Mouse (Mus musculus): Measurements from ENCODE around the gene 1700013H16Rik.

Gene 1700013H16Rik

DNA sequence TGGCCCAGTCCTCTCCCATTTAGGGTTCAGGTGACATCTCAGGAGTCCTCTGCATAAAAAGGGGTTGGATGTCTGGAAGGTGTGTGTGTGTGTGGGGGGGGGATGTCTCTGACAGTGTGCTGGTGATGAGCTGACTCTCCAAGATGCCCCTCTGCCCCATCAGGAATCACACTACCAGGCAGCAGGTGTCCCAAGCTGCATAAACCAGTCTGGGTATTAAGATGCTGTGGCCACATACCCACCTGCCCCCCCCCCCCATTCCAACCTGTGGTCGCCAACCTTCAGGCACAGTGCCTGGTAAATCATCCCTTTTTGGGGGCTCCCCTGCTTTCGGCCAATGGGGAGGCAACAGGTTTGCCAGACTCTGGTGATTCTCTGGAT is 41.7 kb downstream of the 1700013H16Rik start:
- H3K4me1 ChIP-seq (replicated peaks; ENCODE audit: low read depth, low read length) = no peaks in the 10 kb centered on the region
- H3K27me3 ChIP-seq (ENCODE audit: insufficient read depth, low read length) = no peaks in the 10 kb centered on the region
- TF ChIP-seq NANOG (IDR thresholded peaks at IDR 0.05; ENCODE audit: borderline replicate concordance, low read length) (no peak), CTCF (conservative IDR thresholded peaks at IDR 0.05; ENCODE audit: low read length) (no peak), POU5F1 (IDR thresholded peaks at IDR 0.05; ENCODE audit: borderline replicate concordance, low read length) (no peak)

DNA sequence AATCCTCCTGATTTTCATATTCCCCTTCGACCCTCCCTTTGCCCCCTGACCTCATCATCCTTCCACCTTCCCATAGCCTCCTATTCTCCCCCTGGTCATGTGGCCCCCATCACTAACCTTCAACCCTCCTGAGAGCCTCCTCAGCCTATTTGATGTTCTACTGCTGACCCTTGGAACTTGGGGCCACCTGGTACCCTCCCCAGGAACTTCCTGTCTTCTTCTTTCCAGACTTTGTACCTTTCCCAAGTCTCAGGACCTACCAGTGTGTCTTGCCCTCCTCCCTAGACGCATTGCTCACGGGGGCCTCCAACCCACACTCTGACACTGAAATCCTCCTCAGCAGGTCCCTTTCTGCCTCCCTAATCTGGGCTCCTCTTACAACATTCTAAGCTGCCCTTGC is 55.0 kb downstream of the 1700013H16Rik start:
- Histone ChIP-seq H3K9me3 (ENCODE audit: low read length) (no peaks in the 10 kb centered on the region), H3K4me1 (replicated peaks; ENCODE audit: low read depth, low read length) (no peaks in the 10 kb centered on the region), H3K36me3 (ENCODE audit: insufficient read depth, low read length) (no peaks in the 10 kb centered on the region), H3K4me3 (replicated peaks; ENCODE audit: low read length) (no peak overlapping the region), H3K27me3 (ENCODE audit: insufficient read depth, low read length) (peaks cover 9% of the 10 kb centered on the region)
- TF ChIP-seq NANOG (IDR thresholded peaks at IDR 0.05; ENCODE audit: borderline replicate concordance, low read length) (no peak), POU5F1 (IDR thresholded peaks at IDR 0.05; ENCODE audit: borderline replicate concordance, low read length) (no peak), CTCF (conservative IDR thresholded peaks at IDR 0.05; ENCODE audit: low read length) (no peak)

More for the DNA sequence above, 41.7 kb downstream of the 1700013H16Rik start:
- Histone ChIP-seq H3K4me3 (replicated peaks; ENCODE audit: low read length) (0 out of 2 replicates have a peak overlapping the region, but pooled peaks have one; percentile 35), H3K36me3 (ENCODE audit: insufficient read depth, low read length) (no peaks in the 10 kb centered on the region), H3K9me3 (ENCODE audit: low read length) (no peaks in the 10 kb centered on the region)

DNA sequence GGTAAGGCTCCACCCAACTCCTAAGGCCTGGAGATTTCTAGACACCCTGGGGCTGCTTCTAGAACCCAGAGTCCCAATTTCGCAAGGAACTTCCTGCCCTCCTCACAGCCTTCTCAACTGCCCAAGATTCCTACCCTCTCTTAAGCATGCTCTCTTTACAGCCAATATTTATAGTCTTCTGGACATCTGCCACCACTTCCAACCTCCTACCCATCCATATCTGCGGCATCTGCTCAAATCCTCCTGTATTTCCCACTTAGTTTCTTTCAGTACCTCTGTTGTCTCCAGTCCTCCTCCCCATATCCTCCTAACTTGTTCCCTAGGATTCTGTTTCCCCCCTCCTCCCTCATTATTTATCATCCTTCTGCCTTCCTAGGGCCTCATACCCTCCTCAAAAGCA is 58.4 kb downstream of the 1700013H16Rik start:
- Histone ChIP-seq H3K9me3 (ENCODE audit: low read length) (no peaks in the 10 kb centered on the region), H3K4me3 (replicated peaks; ENCODE audit: low read length) (no peak overlapping the region), H3K27me3 (ENCODE audit: insufficient read depth, low read length) (peaks cover 7% of the 10 kb centered on the region), H3K4me1 (replicated peaks; ENCODE audit: low read depth, low read length) (no peaks in the 10 kb centered on the region), H3K36me3 (ENCODE audit: insufficient read depth, low read length) (no peaks in the 10 kb centered on the region)
- TF ChIP-seq NANOG (IDR thresholded peaks at IDR 0.05; ENCODE audit: borderline replicate concordance, low read length) (no peak), POU5F1 (IDR thresholded peaks at IDR 0.05; ENCODE audit: borderline replicate concordance, low read length) (no peak), CTCF (conservative IDR thresholded peaks at IDR 0.05; ENCODE audit: low read length) (no peak)

DNA sequence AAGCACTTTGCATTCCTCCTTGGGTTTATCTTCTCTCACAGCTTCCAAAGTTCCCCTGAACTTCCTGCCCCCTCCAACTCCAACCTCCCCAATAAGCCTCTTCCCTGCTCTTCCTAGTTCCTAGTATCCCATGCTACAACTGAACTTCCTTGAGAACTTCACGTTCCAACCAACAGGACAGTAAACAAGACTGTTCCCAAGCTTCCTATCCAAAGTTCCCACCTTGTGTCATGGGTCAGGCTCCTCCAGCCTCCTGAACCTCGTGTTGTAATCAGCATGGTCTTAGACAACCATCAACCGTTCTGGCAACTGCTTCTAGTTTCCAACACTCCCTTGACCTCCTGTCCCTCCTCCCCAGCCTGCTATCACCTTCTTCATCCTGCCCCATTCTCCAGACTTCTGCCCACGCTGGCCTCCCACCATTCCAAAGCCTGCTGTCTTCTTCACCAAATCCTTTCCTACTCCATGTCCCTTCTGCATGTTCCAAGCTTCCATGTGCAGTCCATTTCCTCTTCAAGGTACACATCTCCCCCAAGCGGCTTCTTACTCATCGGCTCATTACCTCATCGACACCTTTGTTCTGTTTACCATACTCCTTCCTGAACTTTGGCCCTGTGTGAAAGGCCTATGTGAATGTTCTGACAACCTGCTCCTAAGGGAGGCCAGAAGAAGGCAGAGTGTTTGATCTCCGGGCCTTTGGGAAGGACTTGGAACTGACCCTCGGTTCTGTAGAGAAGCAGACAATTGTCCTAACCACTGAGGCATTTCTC is 63.4 kb downstream of the 1700013H16Rik start:
- Histone ChIP-seq H3K4me1 (replicated peaks; ENCODE audit: low read depth, low read length) (no peaks in the 10 kb centered on the region), H3K4me3 (replicated peaks; ENCODE audit: low read length) (no peak overlapping the region), H3K9me3 (ENCODE audit: low read length) (no peaks in the 10 kb centered on the region), H3K27me3 (ENCODE audit: insufficient read depth, low read length) (0 out of 2 replicates have a peak, but pooled peaks cover 6% of the 10 kb centered on the region), H3K36me3 (ENCODE audit: insufficient read depth, low read length) (no peaks in the 10 kb centered on the region)
- TF ChIP-seq POU5F1 (IDR thresholded peaks at IDR 0.05; ENCODE audit: borderline replicate concordance, low read length) = no peak
- TF ChIP-seq NANOG (IDR thresholded peaks at IDR 0.05; ENCODE audit: borderline replicate concordance, low read length) = no peak
- TF ChIP-seq CTCF (conservative IDR thresholded peaks at IDR 0.05; ENCODE audit: low read length) = no peak

DNA sequence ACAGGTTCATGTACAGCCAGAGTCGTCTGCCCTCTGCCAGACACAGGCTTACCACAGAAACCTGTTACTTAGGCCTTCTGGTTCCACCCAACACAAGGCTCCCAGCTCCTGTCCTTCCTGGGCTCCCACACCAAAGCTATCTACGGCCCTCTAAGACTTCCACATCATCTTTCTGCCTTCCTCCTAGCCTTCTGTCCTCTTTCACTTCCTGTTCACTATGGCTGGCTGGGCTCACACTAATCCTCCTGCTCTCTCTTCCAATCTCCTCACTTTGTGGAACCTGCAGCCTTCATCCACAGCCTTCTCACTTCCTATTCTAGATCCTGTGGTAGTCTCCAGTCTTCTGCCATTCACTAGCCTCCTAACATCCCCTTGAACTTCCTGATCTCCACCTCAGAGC is 64.5 kb downstream of the 1700013H16Rik start:
- H3K36me3 ChIP-seq (ENCODE audit: insufficient read depth, low read length) = no peaks in the 10 kb centered on the region
- no peaks in the 10 kb centered on the region for H3K9me3 ChIP-seq (ENCODE audit: low read length)
- 0 out of 2 replicates have a peak, but pooled peaks cover 6% of the 10 kb centered on the region for H3K27me3 ChIP-seq (ENCODE audit: insufficient read depth, low read length)
- no peak overlapping the region for H3K4me3 ChIP-seq (replicated peaks; ENCODE audit: low read length)
- H3K4me1 ChIP-seq (replicated peaks; ENCODE audit: low read depth, low read length) = no peaks in the 10 kb centered on the region
- TF ChIP-seq NANOG (IDR thresholded peaks at IDR 0.05; ENCODE audit: borderline replicate concordance, low read length) (no peak), POU5F1 (IDR thresholded peaks at IDR 0.05; ENCODE audit: borderline replicate concordance, low read length) (no peak), CTCF (conservative IDR thresholded peaks at IDR 0.05; ENCODE audit: low read length) (no peak)

All from E14TG2a.4 (cell line).